Mouse (Mus musculus) G1E-ER4 (cell line): ENCODE results near the gene Kif15. TPM values are rescaled to one million over a fixed set of nuclear protein-coding genes. Genes with fewer than 3 reads are reported as not detected.

Experiments
- GATA1 ChIP-seq: IDR thresholded peaks from one replicate; pipeline ENCODE4 v1.8.0; 2012; ENCODE audit warnings: low read length, inconsistent platforms
- polyA plus RNA-seq: library from polyadenylated mRNA; stranded (reverse); fragments of >175 nt; gene quantifications from 2 replicates; pipeline ENCODE4 v1.2.3, GENCODE M21; 2012

The Kif15 gene
- polyA plus RNA-seq, 1 experiment, result 35.6 TPM

GRCm38 (mm10) chr9:123031496-123032246 is 80.8 kb downstream of the Kif15 start:
- no peak for TF ChIP-seq GATA1

GRCm38 (mm10) chr9:123034426-123034825 is 83.6 kb downstream of the Kif15 start, which contains the start of gene Tgm4:
Tgm4 (plus strand) TSS chr9:123034726.
- TF ChIP-seq GATA1, result no peak

GRCm38 (mm10) chr9:123047665-123048064 is 96.8 kb downstream of the Kif15 start:
- no peak for TF ChIP-seq GATA1

- TF ChIP-seq GATA1, result no peak
Observed at GRCm38 (mm10) chr9:123058724-123059292, 108.0 kb downstream of the Kif15 start.

GRCm38 (mm10) chr9:123060172-123060571 is 109.3 kb downstream of the Kif15 start:
- no peak for TF ChIP-seq GATA1

Other genes with a start within 250 kb of the Kif15 start
- gene Topaz1, start 203.7 kb upstream of the Kif15 start, polyA plus RNA-seq, result not detected in 2 replicates
- gene Tcaim, start 145.5 kb upstream of the Kif15 start, polyA plus RNA-seq, result 0.45 and 1.3 TPM in 2 replicates
- gene Gm35549, start 107.0 kb upstream of the Kif15 start, polyA plus RNA-seq, result not detected in 2 replicates
- 5.8 and 7.9 TPM in 2 replicates for gene Zfp445, start 85.0 kb upstream of the Kif15 start, polyA plus RNA-seq
- not detected in 2 replicates for gene Zkscan7, start 65.4 kb upstream of the Kif15 start, polyA plus RNA-seq
- gene Zfp105, start 28.0 kb upstream of the Kif15 start, polyA plus RNA-seq, result 1.4 and 1.7 TPM in 2 replicates
- 2.3 and 5.9 TPM in 2 replicates for gene 1110059G10Rik, start within 50 bp of the Kif15 start, polyA plus RNA-seq
- 5.2 and 7.3 TPM in 2 replicates for gene Tmem42, start 70.3 kb downstream of the Kif15 start, polyA plus RNA-seq
- gene Tgm4, start 83.7 kb downstream of the Kif15 start, polyA plus RNA-seq, result not detected in 2 replicates
- 105 and 247 TPM in 2 replicates for gene Zdhhc3, start 162.2 kb downstream of the Kif15 start, polyA plus RNA-seq
- 9.6 and 22.6 TPM in 2 replicates for gene Exosc7, start 162.2 kb downstream of the Kif15 start, polyA plus RNA-seq
- 0.08 TPM in 1 of 2 replicates, not detected in the other for gene Clec3b, start 199.9 kb downstream of the Kif15 start, polyA plus RNA-seq